Mouse (Mus musculus) limb, embryonic 10.5 days (tissue): ENCODE results near the gene Rorb. TPM values are rescaled to one million over a fixed set of nuclear protein-coding genes. Genes with fewer than 3 reads are reported as not detected.

Source experiments
- DNase-seq: peaks from one replicate; pipeline ENCODE4 v3.0.0-alpha.2; 2017; ENCODE audit warnings: low spot score
- H3K27ac ChIP-seq: fragments of 300-500 bp; sonication (generic); 2 replicates; pipeline ENCODE4 v1.5.1; 2016; ENCODE audit warnings: mild to moderate bottlenecking
- H3K27me3 ChIP-seq: fragments of 300-500 bp; sonication (generic); 2 replicates; pipeline ENCODE4 v1.6.1; 2016; ENCODE audit warnings: low read depth, mild to moderate bottlenecking; ENCODE audit not compliant: poor library complexity, severe bottlenecking
- H3K36me3 ChIP-seq: fragments of 300-500 bp; sonication (generic); 2 replicates; pipeline ENCODE4 v1.6.1; 2016; ENCODE audit warnings: mild to moderate bottlenecking, moderate library complexity
- H3K4me1 ChIP-seq: fragments of 300-500 bp; sonication (generic); 2 replicates; pipeline ENCODE4 v1.6.1; 2016
- H3K4me3 ChIP-seq: fragments of 300-500 bp; sonication (generic); 2 replicates; pipeline ENCODE4 v1.5.1; 2016; ENCODE audit warnings: mild to moderate bottlenecking, moderate library complexity
- H3K9me3 ChIP-seq: fragments of 300-500 bp; sonication (generic); replicated peaks from 2 replicates; pipeline ENCODE4 v1.6.1; 2016; ENCODE audit warnings: mild to moderate bottlenecking
- WGBS: fragments of 180-500 bp; shearing (Covaris S2); methylation state at CpG from one replicate; pipeline ENCODE4 v1.1.7; 2016; 5-methylcytosine and 5-hydroxymethylcytosine counted together
- polyA plus RNA-seq: library from polyadenylated mRNA; unstranded; fragments of >200 nt; fragmentation: Nextera tagmentation; extraction: Ambion mirVana; gene quantifications from 2 replicates; pipeline ENCODE4 v1.2.1, GENCODE M21; 2016

The Rorb gene
- polyA plus RNA-seq, 1 experiment from 2014 or later = 0.36 TPM

DNA sequence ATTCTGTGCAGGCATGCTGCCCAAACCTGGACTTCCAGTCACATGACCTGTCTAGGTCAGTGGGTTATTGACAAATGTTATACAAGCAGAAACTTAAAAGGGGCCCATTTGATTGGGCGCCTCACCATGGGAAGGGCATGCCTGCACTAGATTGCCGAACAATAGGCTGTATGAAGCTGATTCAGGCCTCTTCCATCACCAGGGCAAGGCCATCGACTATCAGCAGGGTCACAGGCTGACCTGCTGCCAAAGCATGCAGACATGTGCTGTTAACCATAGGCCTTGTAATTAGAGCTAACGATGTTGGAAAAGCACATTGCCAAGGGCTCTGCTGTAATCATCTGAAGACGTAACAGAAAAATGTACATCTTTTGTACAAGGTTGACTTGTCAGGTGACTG lies 131.0 kb downstream of the Rorb start:
- Histone ChIP-seq H3K36me3 (no peaks in the 10 kb centered on the region), H3K9me3 (no peaks in the 10 kb centered on the region), H3K4me1 (peaks cover 4% of the 10 kb centered on the region; the same call in 1 of the 2 replicates), H3K27ac (no peak overlapping the region), H3K27me3 (no peaks in the 10 kb centered on the region), H3K4me3 (no peak overlapping the region)
- WGBS = 75% methylated on average over 5 of the region's 5 CpGs
- no peak for DNase-seq

DNA sequence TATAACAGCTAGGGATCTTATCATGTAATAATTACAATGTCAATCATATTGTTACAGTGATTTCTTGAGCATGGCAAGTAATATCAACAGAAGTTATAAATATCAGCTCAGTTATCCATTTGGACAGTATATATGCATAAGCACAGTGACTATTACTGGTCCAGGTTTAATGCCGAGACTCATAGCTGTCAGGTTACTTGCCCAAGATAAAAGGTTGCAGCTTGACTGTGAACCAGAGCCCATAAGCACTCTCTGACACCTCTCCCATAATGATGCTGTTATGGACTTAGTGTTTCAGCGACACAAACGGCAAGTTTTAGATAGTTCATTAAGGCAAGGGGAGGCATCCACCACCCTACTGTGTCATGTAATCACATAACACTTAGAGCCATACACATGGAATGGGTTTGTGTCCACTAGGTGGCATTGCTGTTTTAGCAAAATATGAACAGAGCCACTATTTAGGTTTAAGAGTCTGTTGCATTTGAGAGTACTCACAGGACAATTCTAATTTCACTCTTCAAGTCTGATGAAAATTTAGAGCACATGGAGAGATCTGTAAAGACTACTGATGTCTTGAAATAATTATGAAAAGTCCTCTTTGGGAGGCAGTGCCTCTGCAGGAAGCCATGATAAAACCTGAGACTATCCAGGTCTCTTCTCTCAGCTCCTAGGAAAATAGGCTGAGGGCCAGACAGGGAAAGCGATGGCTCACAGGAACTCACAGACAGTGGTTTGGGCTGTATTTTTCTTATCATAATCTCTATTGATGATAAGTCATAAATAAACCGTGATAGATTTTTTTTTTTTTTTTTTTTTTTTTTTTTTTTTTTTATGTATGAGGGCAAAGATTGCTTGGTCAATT lies 136.0 kb downstream of the Rorb start:
- H3K27me3 ChIP-seq = no peaks in the 10 kb centered on the region
- DNase-seq = no peak
- H3K4me1 ChIP-seq = peaks cover 2% of the 10 kb centered on the region; the same call in 1 of the 2 replicates
- H3K36me3 ChIP-seq = no peaks in the 10 kb centered on the region
- H3K27ac ChIP-seq = no peak overlapping the region
- 55% methylated on average over 5 of the region's 5 CpGs for WGBS
- no peaks in the 10 kb centered on the region for H3K9me3 ChIP-seq
- H3K4me3 ChIP-seq = no peak overlapping the region

DNA sequence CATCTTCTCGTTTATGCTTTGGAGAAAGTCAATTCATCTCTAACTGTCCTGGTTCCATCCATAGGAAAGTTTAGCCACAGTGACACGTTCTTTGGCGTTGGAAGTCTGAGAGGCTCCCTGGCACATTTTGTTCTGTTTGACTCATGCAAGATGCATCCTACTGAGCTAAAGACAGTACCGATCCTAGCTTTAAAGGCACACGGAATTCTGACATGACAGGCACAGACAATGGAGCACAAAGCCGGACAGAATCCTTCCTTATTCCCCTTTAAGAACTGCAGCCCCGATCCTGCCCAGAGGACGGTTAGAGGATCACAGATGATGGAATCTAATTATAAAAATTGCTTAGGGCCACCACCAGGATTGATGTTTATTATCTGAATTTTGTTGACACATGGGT lies 141.6 kb downstream of the Rorb start:
- WGBS = 86% methylated on average over 8 of the region's 8 CpGs
- Histone ChIP-seq H3K9me3 (no peaks in the 10 kb centered on the region), H3K27ac (no peak overlapping the region), H3K4me1 (no peaks in the 10 kb centered on the region), H3K36me3 (no peaks in the 10 kb centered on the region), H3K27me3 (no peaks in the 10 kb centered on the region), H3K4me3 (no peak overlapping the region)
- DNase-seq = no peak

DNA sequence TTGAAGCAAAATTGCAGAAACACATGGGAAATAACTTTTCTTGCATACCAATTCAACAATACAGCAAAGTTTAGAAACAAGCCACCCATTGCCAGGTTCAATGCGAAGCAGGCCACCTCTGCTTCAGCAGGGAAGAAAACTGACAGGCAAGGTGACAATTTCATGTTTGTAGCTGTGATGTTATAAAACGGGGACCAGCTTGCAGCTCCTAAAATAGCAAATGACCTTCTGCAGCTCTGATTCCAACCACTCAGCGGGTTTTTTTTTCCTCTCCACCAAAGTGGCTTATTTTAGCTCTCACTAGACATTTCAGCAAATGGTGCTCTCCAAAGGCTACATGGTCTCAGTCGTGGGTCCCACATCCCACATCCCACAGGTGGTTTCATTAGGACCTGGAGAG lies 143.7 kb downstream of the Rorb start:
- Histone ChIP-seq H3K4me1 (no peaks in the 10 kb centered on the region), H3K27me3 (no peaks in the 10 kb centered on the region), H3K4me3 (no peak overlapping the region), H3K27ac (no peak overlapping the region), H3K36me3 (no peaks in the 10 kb centered on the region), H3K9me3 (no peaks in the 10 kb centered on the region)
- DNase-seq = no peak
- WGBS = 81% methylated on average over 4 of the region's 4 CpGs

DNA sequence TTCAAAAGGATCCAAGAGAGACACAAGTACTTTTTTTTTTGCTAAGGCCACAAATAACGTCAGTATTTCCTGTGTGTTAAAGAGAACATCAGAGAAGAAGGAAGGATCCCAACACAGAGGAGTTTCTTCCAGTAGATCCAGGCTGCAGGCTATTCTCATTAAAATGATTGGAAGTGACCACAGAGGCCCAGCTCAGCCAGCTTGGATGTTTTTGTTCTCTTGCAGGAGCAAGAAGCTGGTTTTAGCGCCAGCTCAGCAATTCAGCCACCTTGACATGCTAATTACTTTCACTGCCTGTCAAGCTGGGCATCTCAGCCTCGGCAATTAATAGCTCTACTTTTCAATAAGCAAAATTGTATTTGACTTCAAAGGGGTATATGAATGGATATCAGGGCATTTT lies 151.1 kb downstream of the Rorb start:
- Histone ChIP-seq H3K4me3 (no peak overlapping the region), H3K4me1 (peaks cover 5% of the 10 kb centered on the region; the same call in 1 of the 2 replicates), H3K36me3 (no peaks in the 10 kb centered on the region), H3K27me3 (no peaks in the 10 kb centered on the region), H3K27ac (no peak overlapping the region), H3K9me3 (no peaks in the 10 kb centered on the region)
- DNase-seq = no peak
- WGBS = 19% methylated on average over 3 of the region's 3 CpGs

DNA sequence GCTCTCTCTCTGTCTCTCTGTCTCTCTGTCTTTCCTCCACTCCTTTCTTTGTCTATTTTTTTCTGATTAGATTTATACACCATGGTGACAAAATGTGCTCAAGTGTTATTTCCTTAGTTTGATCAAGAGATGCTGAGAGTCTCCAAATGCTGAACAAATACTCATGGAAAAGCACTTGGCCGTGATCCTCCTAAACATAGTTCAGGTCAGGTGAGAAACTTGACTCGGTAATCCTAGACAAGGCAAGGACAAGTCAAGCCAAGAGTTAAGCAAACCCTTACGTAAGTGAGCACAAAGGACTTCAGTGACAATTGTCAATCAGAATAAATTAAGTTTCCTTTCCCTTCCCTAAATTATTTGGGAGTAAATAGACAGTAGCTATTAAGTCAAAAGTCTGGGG lies 158.2 kb downstream of the Rorb start:
- no peaks in the 10 kb centered on the region for H3K36me3 ChIP-seq
- 90% methylated on average over 3 of the region's 3 CpGs for WGBS
- no peak overlapping the region for H3K4me3 ChIP-seq
- no peak overlapping the region for H3K27ac ChIP-seq
- DNase-seq = no peak
- H3K9me3 ChIP-seq = no peaks in the 10 kb centered on the region
- no peaks in the 10 kb centered on the region for H3K27me3 ChIP-seq
- H3K4me1 ChIP-seq = no peaks in the 10 kb centered on the region

DNA sequence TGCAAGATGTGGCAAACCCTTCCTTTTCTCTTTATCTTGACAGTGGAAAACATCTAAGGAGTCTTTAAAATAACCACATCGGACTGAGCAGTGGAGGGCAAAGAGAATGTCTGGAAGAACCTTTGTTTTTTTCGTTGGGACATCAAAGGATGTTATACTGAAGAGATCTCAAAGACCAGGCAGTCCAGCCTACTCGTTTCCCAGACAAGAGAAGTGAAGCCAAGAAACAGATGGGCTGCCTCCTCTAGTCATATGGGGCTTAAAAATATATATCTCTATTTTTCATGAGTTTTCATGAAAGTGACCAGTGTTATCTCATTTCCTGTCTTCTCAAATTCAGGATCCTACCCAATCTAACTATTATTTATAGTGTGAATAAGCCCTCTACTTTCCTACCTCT lies 163.8 kb downstream of the Rorb start:
- DNase-seq = no peak
- Histone ChIP-seq H3K4me3 (no peak overlapping the region), H3K27ac (no peak overlapping the region), H3K4me1 (no peaks in the 10 kb centered on the region), H3K27me3 (no peaks in the 10 kb centered on the region), H3K36me3 (no peaks in the 10 kb centered on the region), H3K9me3 (no peaks in the 10 kb centered on the region)
- WGBS = 69% methylated on average over 3 of the region's 3 CpGs

DNA sequence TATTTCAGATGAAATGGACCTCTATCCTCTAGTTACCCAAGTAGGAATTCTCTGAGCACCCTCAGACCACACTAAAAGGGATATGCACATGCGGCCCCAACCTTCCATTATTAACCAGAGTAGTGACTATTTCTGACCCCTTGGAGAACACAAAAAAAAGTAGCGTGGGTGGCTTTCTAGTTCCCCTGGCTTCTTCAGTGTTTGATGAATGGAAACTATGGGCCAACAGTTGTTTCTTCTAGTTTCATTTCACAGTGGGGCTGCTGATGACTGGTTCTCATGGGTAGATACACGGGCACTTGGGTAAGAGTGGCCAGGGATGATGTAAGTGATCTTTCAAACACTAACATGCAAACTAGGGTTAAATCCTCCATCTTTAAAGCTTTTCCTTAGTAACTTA lies 165.7 kb downstream of the Rorb start:
- Histone ChIP-seq H3K27ac (no peak overlapping the region), H3K4me1 (no peaks in the 10 kb centered on the region), H3K4me3 (no peak overlapping the region), H3K36me3 (no peaks in the 10 kb centered on the region), H3K9me3 (no peaks in the 10 kb centered on the region), H3K27me3 (no peaks in the 10 kb centered on the region)
- no peak for DNase-seq
- 88% methylated on average over 3 of the region's 3 CpGs for WGBS

DNA sequence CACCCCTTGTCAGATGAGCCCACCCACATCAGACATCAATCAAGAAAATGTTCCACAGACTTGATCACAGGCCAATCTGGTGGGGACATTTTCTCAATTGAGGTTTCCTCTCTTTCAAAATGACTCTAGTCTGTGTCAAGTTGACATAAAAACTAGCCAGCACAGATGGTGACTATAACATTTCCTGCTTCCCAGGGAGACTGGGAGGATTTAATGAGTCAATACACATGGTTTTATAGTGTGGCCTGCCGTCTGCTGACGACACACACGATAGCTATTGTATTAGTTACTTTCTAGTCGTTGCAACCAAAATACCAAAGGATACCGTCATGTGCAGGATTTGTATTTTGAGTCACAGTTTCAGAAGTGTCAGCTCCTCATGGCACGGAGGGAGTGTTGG lies 169.6 kb downstream of the Rorb start:
- Histone ChIP-seq H3K27me3 (no peaks in the 10 kb centered on the region), H3K27ac (no peak overlapping the region), H3K4me1 (no peaks in the 10 kb centered on the region), H3K9me3 (no peaks in the 10 kb centered on the region), H3K4me3 (no peak overlapping the region), H3K36me3 (no peaks in the 10 kb centered on the region)
- 76% methylated on average over 6 of the region's 6 CpGs for WGBS
- DNase-seq = no peak

DNA sequence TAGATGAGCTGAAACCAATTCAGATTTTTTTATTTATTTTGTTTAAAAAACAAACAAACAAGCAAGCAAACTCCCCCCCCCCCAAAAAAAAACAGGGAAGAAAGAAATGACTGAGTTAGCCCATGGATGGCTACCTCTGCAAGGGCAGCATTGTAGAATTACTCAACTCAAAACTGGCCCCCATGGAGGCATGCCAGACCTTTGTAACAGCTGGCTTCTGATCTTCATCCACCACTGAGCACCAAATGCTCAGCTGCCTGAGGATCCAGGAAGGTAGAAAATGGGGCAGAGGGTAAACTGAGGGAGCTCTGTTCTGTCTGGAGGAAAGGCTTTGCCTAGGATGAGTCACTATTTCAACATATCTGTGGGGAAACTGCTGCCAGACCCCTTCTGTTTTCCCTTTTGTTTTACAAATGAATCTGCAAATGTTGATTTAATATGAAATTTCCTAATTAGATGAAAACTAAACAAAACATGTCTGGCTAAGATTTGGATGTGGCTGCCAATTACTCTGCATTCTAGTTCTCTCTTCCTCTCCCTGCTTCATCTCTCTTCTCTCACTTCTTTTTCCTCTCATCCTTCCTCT lies 199.1 kb downstream of the Rorb start:
- no peak for DNase-seq
- Histone ChIP-seq H3K9me3 (no peaks in the 10 kb centered on the region), H3K27me3 (no peaks in the 10 kb centered on the region), H3K4me1 (0 out of 2 replicates have a peak, but pooled peaks cover 2% of the 10 kb centered on the region), H3K4me3 (no peak overlapping the region), H3K27ac (no peak overlapping the region), H3K36me3 (no peaks in the 10 kb centered on the region)

DNA sequence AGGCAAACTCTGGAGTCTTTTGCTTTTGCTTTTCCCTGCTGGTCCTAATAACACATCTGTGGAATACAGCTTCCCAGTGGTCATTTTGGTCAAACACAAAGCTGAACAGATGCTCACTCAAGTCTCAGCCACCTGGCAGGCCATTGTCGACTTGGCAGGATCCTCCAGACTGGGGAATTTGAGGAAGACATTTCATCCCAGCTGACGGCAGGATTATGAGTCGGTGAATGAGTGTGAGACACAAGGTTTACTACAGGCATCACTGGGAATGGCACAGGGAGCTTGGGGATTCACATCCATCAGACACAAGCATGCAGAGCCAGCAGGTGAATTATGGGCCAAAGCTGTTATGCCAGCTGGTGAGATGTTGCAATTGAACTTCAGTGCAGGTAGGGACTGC lies 201.4 kb downstream of the Rorb start:
- H3K9me3 ChIP-seq = no peaks in the 10 kb centered on the region
- WGBS = 80% methylated on average over 3 of the region's 3 CpGs
- DNase-seq = no peak
- H3K27ac ChIP-seq = no peak overlapping the region
- no peaks in the 10 kb centered on the region for H3K36me3 ChIP-seq
- no peak overlapping the region for H3K4me3 ChIP-seq
- H3K4me1 ChIP-seq = 0 out of 2 replicates have a peak, but pooled peaks cover 2% of the 10 kb centered on the region
- no peaks in the 10 kb centered on the region for H3K27me3 ChIP-seq

DNA sequence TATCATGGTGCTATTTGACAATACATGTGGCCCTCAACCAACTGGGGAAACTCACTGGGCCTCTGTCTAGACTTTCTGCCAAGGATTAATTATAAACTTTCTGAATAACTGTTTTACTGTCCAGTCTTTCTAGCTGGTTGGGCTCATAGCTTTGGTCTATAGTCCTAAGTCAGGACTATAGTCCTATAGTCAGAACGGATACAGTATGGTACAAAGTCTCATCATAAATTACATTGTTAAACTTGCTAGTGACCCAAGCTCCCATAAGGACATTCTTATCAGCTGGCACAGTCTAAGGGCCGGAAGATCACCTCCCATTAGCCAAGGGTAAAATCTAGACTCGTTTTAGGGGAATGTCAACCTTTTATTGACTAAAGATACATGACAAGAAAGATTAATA lies 205.5 kb downstream of the Rorb start:
- no peak for DNase-seq
- H3K27me3 ChIP-seq = no peaks in the 10 kb centered on the region
- no peak overlapping the region for H3K4me3 ChIP-seq
- no peaks in the 10 kb centered on the region for H3K9me3 ChIP-seq
- no peaks in the 10 kb centered on the region for H3K36me3 ChIP-seq
- no peak overlapping the region for H3K27ac ChIP-seq
- H3K4me1 ChIP-seq = peaks cover 12% of the 10 kb centered on the region
- 68% methylated on average over 3 of the region's 3 CpGs for WGBS

DNA sequence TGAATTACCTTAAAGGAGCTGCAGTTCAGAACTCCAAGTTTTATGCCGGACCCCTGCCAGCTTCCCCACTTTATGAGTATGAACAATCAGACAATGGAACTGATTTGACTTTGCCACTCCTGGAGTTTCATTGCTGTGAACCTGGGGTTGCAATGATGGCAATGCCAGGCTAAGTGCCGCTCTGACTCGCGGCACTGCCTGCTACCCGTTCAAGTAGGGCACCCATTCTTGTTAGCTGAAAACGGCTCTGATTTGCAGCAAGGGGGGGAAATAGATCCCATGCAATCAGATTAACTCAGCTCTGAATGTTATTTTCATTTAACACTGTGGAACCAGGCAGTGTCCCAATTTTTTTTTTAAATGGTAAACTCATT lies 208.3 kb downstream of the Rorb start:
- Histone ChIP-seq H3K9me3 (no peaks in the 10 kb centered on the region), H3K36me3 (no peaks in the 10 kb centered on the region), H3K4me1 (peaks cover 12% of the 10 kb centered on the region), H3K27ac (no peak overlapping the region), H3K27me3 (no peaks in the 10 kb centered on the region), H3K4me3 (no peak overlapping the region; the same call in 1 of the 2 replicates)
- DNase-seq = no peak
- WGBS = 65% methylated on average over 6 of the region's 6 CpGs
